Mouse (Mus musculus) stomach, embryonic 16.5 days (tissue): Measurements from ENCODE around the gene Babam2. TPM values are rescaled to one million over a fixed set of nuclear protein-coding genes. Genes with fewer than 3 reads are reported as not detected.

Experiments used
- ATAC-seq: fragments of 200-750 bp; cut with Nextera tagmentation; 2 replicates; pipeline ENCODE4 v1.8.0; 2017; ENCODE audit warnings: moderate number of reproducible peaks, moderate TSS enrichment; ENCODE audit not compliant: insufficient read depth, low FRiP score
- H3K27ac ChIP-seq: fragments of 300-500 bp; sonication (generic); 2 replicates; pipeline ENCODE4 v1.5.1; 2014; ENCODE audit warnings: low read length
- H3K27me3 ChIP-seq: fragments of 300-500 bp; sonication (generic); 2 replicates; pipeline ENCODE4 v1.6.1; 2014; ENCODE audit warnings: low read length, control low read depth, mixed read lengths; ENCODE audit not compliant: control insufficient read depth, insufficient read depth
- H3K36me3 ChIP-seq: fragments of 300-500 bp; sonication (generic); 2 replicates; pipeline ENCODE4 v1.6.1; 2014; ENCODE audit warnings: low read length; ENCODE audit not compliant: control insufficient read depth, insufficient read depth
- H3K4me1 ChIP-seq: fragments of 300-500 bp; sonication (generic); 2 replicates; pipeline ENCODE4 v1.6.1; 2014; ENCODE audit warnings: low read length, control low read depth, mixed read lengths; ENCODE audit not compliant: control insufficient read depth, insufficient read depth
- H3K4me2 ChIP-seq: fragments of 300-500 bp; sonication (generic); 2 replicates; pipeline ENCODE4 v1.6.1; 2014; ENCODE audit warnings: low read depth, low read length, mixed read lengths
- H3K4me3 ChIP-seq: fragments of 300-500 bp; sonication (generic); replicated peaks from 2 replicates; pipeline ENCODE4 v1.5.1; 2014; ENCODE audit warnings: mild to moderate bottlenecking, low read length
- H3K9ac ChIP-seq: fragments of 300-500 bp; sonication (generic); 2 replicates; pipeline ENCODE4 v1.6.1; 2014; ENCODE audit warnings: low read length
- H3K9me3 ChIP-seq: fragments of 300-500 bp; sonication (generic); replicated peaks from 2 replicates; pipeline ENCODE4 v1.6.1; 2016; ENCODE audit warnings: low read length, control low read depth; ENCODE audit not compliant: control insufficient read depth
- WGBS: fragments of 180-500 bp; shearing (Covaris S2); extraction: QIAGEN DNeasy Blood & Tissue Kit; methylation state at CpG from one replicate; pipeline ENCODE4 v1.1.7; 2014; 5-methylcytosine and 5-hydroxymethylcytosine counted together
- polyA plus RNA-seq: library from polyadenylated mRNA; unstranded; fragments of >200 nt; fragmentation: Nextera tagmentation; extraction: Ambion mirVana; gene quantifications from 2 replicates; pipeline ENCODE4 v1.2.1, GENCODE M21; 2015

The Babam2 gene
- polyA plus RNA-seq, 1 experiment from 2014 or later: 62.6 TPM

DNA sequence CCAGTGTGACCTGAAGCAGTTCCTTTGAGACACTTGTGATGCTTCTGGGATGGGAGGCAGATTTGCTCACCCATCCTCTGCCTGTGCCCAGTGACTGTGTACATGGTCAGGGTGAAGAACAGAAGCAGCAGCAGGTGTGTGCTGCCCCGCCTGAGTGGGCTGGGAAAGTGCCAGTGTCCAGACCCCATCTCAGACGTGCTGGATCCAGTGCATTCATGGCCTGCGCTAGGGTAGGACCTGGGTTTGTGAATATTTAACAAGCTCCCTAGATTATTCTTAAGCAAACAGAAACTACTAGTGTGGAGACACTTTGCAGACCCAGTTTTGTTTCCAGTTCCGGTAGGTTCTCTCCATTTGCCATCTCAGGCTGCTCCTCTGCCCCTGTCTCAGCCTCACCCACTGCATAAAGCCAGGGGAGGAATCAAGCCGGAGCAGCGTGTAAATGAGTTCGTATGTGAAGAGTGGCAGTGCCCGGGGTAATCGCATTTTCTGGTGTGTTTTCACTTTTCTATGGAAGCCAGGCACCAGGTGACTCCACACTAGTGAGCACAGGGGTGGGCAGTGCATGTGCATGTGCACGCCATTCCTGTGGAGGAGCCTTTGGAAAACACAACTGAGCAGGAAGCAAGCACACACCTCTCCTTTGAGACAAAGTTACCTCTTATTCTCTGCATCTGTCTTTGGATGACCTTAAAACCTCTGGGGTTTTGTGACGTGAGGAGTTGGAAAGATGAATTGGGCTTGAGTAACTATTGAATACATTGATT is 290.2 kb downstream of the Babam2 start:
- 65% methylated on average over 11 of the region's 11 CpGs for WGBS
- H3K4me3 ChIP-seq: no peak overlapping the region
- H3K4me1 ChIP-seq: 0 out of 2 replicates have a peak, but pooled peaks cover 3% of the 10 kb centered on the region
- ATAC-seq: peak; percentile 82
- H3K27me3 ChIP-seq: no peaks in the 10 kb centered on the region
- peak overlapping the region; percentile 86 for H3K27ac ChIP-seq
- 0 out of 2 replicates have a peak overlapping the region, but pooled peaks have one; percentile 7 for H3K4me2 ChIP-seq
- H3K9me3 ChIP-seq: no peaks in the 10 kb centered on the region
- no peaks in the 10 kb centered on the region for H3K36me3 ChIP-seq
- peak overlapping the region; percentile 26 for H3K9ac ChIP-seq

DNA sequence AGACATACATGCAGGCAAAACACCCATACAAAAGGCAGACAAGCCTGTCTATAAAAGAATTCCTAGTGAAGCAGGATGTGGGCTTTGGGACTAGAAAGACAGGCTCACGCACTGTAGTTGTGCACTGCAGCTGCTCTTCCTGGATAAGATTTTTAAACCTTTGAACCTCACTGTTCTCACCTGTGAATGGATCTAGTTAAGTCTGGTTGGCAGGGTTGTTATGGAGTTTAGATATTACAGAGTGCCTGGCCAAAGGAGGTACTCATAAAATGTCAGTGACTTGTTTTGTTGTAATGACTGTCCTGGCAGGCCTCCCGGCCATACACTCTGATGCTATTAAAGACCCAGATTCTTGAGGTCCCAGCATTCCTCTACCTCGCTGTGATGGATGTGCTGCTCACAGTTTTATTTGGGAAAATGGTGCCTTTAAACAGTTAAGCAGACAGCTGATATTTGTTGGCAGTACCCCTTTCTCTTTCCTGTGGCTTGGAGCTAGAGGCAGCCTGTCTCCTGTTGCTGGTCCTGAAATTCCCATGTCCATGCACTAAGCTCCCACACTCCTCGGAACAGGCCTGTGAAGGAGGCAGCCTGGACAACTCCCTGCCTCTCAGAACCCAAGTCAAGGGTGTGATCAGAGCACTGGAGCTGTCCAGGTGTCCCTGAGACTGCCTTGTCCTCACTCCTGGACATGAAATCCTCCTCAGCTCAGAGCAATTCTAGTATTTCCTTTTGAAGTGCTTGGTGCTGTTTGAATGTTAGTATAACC is 299.9 kb downstream of the Babam2 start:
- Histone ChIP-seq H3K4me1 (peaks cover 12% of the 10 kb centered on the region), H3K27ac (no peak overlapping the region), H3K36me3 (no peaks in the 10 kb centered on the region), H3K4me2 (no peak overlapping the region), H3K9me3 (no peaks in the 10 kb centered on the region), H3K27me3 (no peaks in the 10 kb centered on the region), H3K4me3 (no peak overlapping the region), H3K9ac (no peak overlapping the region)
- 52% methylated on average over 4 of the region's 4 CpGs for WGBS
- peak; percentile 29; the same call in 1 of the 2 replicates for ATAC-seq

DNA sequence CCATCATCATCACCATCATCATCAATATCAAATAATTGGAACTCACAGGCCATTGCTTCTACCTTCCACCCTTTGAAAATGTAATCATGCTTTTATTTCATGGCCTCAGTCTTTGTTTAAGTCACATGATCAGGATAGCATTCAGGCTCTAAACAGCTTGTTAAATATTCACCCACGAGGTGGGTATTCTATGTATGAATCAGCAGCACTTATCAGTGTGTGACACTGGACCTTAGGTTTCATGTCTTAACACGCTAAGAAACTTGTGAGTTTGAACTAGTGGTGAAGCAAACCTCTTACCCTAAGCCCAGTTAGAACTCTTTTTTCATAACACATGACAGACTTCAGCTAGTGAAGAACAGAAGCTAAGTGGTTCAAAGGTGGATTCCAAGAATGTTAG is 301.3 kb downstream of the Babam2 start:
- Histone ChIP-seq H3K27me3 (no peaks in the 10 kb centered on the region), H3K9ac (no peak overlapping the region), H3K4me3 (no peak overlapping the region), H3K4me2 (no peak overlapping the region), H3K9me3 (no peaks in the 10 kb centered on the region), H3K27ac (no peak overlapping the region), H3K36me3 (no peaks in the 10 kb centered on the region), H3K4me1 (peaks cover 12% of the 10 kb centered on the region)
- 54% methylated on average over 2 of the region's 2 CpGs for WGBS
- peak; percentile 71; the same call in 1 of the 2 replicates for ATAC-seq

GRCm38 (mm10) chr5:32000076-32000475 is 302.6 kb downstream of the Babam2 start:
- Histone ChIP-seq H3K27ac (no peak overlapping the region), H3K9me3 (no peaks in the 10 kb centered on the region), H3K4me3 (no peak overlapping the region), H3K4me2 (no peak overlapping the region), H3K36me3 (no peaks in the 10 kb centered on the region), H3K4me1 (peaks cover 12% of the 10 kb centered on the region), H3K27me3 (no peaks in the 10 kb centered on the region), H3K9ac (no peak overlapping the region)
- WGBS: 67% methylated on average over 3 of the region's 3 CpGs
- no peak for ATAC-seq

DNA sequence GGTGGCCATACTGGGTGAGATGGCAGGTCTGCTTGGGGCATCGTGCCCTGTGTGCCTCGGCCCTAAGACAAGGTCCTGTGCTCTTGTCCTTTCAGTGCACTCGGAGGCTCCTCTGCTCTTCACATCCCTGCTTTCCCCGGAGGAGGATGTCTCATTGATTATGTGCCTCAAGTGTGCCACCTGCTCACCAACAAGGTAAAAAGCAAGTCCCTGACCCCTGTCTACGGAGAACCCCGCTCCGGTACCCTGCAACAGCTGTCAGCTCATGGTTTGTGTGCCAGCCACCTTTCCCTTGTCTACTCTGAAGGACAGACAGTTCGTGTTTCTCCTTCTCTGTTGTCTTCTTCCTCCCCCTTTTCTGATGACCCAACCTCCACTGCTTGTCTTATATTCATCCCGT is 303.8 kb downstream of the Babam2 start:
- Histone ChIP-seq H3K27me3 (no peaks in the 10 kb centered on the region), H3K36me3 (no peaks in the 10 kb centered on the region), H3K9me3 (no peaks in the 10 kb centered on the region), H3K27ac (no peak overlapping the region), H3K4me1 (peaks cover 12% of the 10 kb centered on the region), H3K9ac (no peak overlapping the region), H3K4me2 (no peak overlapping the region), H3K4me3 (no peak overlapping the region)
- no peak for ATAC-seq
- WGBS: 72% methylated on average over 9 of the region's 9 CpGs

DNA sequence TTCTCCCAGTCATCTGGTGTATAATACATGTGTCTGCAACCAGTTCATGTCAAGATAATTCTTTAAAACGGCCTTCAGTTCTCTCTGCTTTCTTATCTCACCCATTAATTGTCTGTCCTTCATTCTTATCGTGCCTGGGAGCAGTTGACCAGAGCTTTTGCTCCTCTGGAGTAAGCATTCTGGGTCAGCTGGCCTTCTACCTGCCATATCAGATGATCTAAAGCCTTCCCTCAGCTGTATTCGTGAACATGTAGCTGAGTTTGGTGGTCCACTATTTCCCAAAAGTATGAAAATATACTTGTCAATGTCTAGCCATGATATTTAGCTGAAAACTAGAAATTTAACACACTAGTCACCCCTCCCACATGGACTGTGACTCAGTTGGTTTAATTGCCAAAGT is 304.3 kb downstream of the Babam2 start:
- Histone ChIP-seq H3K9ac (no peak overlapping the region), H3K27ac (no peak overlapping the region), H3K9me3 (no peaks in the 10 kb centered on the region), H3K36me3 (no peaks in the 10 kb centered on the region), H3K4me2 (no peak overlapping the region), H3K4me3 (no peak overlapping the region), H3K4me1 (peaks cover 12% of the 10 kb centered on the region), H3K27me3 (no peaks in the 10 kb centered on the region)
- ATAC-seq: no peak
- WGBS: 18% methylated on average over 3 of the region's 3 CpGs

DNA sequence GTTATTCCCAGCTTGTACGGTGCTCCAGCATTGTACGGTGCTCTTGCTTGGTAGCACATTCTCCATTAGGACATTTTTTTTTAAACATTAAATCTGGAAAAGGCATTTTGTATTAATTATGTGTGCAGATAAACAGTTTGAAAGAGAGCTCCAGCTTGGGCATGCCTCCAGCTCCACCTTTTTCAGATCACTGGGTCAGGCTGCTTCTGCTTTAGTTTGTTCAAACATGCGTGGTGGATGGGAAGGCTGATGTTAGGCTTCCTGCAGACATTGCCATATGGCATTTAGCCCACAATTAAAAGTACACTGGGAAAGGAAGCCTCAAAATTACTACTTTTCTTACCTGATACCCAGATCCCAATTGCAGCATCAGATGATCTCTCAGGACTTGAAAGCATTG is 310.9 kb downstream of the Babam2 start:
- H3K27ac ChIP-seq: 0 out of 2 replicates have a peak overlapping the region, but pooled peaks have one; percentile 8
- H3K4me1 ChIP-seq: no peaks in the 10 kb centered on the region
- no peak overlapping the region for H3K9ac ChIP-seq
- no peaks in the 10 kb centered on the region for H3K9me3 ChIP-seq
- ATAC-seq: no peak
- 35% methylated on average over 3 of the region's 3 CpGs for WGBS
- H3K4me2 ChIP-seq: no peak overlapping the region
- no peaks in the 10 kb centered on the region for H3K27me3 ChIP-seq
- H3K36me3 ChIP-seq: no peaks in the 10 kb centered on the region
- no peak overlapping the region for H3K4me3 ChIP-seq

DNA sequence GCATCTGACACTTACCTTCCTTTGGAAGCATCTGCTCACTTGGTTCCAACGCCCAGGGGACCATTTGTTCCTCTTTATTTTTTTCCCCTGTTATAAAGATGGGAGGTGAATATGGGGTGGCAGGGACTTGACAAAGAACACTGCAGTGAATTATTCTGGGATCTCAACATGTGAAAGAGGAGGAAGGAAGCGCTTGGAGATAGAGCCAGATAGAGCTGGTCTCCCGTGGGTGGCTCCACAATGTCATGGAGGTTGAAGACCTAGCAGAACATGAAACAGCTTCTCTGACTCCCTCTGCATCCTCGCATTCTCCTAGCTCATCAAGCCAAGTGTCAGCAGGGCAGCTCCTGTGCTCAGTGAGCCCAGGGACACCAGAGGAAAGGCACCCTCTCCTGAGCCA is 312.6 kb downstream of the Babam2 start:
- no peaks in the 10 kb centered on the region for H3K4me1 ChIP-seq
- WGBS: 81% methylated on average over 4 of the region's 4 CpGs
- H3K4me3 ChIP-seq: no peak overlapping the region
- H3K27ac ChIP-seq: no peak overlapping the region
- H3K4me2 ChIP-seq: no peak overlapping the region
- H3K9me3 ChIP-seq: no peaks in the 10 kb centered on the region
- no peak for ATAC-seq
- H3K9ac ChIP-seq: no peak overlapping the region
- no peaks in the 10 kb centered on the region for H3K27me3 ChIP-seq
- no peaks in the 10 kb centered on the region for H3K36me3 ChIP-seq

GRCm38 (mm10) chr5:32013053-32013452 is 315.6 kb downstream of the Babam2 start:
- ATAC-seq: no peak
- no peaks in the 10 kb centered on the region for H3K36me3 ChIP-seq
- no peaks in the 10 kb centered on the region for H3K9me3 ChIP-seq
- H3K4me1 ChIP-seq: no peaks in the 10 kb centered on the region
- H3K27me3 ChIP-seq: no peaks in the 10 kb centered on the region
- no peak overlapping the region for H3K27ac ChIP-seq
- WGBS: 77% methylated on average over 2 of the region's 2 CpGs
- H3K4me2 ChIP-seq: no peak overlapping the region
- H3K4me3 ChIP-seq: no peak overlapping the region
- no peak overlapping the region for H3K9ac ChIP-seq
